Mouse (Mus musculus) midbrain, embryonic 13.5 days (tissue): ENCODE results near the gene Rcc1l. TPM values are rescaled to one million over a fixed set of nuclear protein-coding genes. Genes with fewer than 3 reads are reported as not detected.

Experiments used
- ATAC-seq: fragments of 200-750 bp; cut with Nextera tagmentation; 2 replicates; pipeline ENCODE4 v1.8.0; 2017; ENCODE audit warnings: mild to moderate bottlenecking, moderate TSS enrichment, moderate library complexity
- H3K27ac ChIP-seq: fragments of 300-500 bp; sonication (generic); 2 replicates; pipeline ENCODE4 v1.5.1; 2015; ENCODE audit warnings: inconsistent platforms, mild to moderate bottlenecking, moderate library complexity
- H3K27me3 ChIP-seq: fragments of 300-500 bp; sonication (generic); 2 replicates; pipeline ENCODE4 v1.6.1; 2015; ENCODE audit warnings: mild to moderate bottlenecking, inconsistent platforms
- H3K36me3 ChIP-seq: fragments of 300-500 bp; sonication (generic); 2 replicates; pipeline ENCODE4 v1.6.1; 2015; ENCODE audit warnings: mild to moderate bottlenecking, inconsistent platforms
- H3K4me1 ChIP-seq: fragments of 300-500 bp; sonication (generic); replicated peaks from 2 replicates; pipeline ENCODE4 v1.6.1; 2015; ENCODE audit warnings: inconsistent platforms
- H3K4me2 ChIP-seq: fragments of 300-500 bp; sonication (generic); replicated peaks from 2 replicates; pipeline ENCODE4 v1.6.1; 2015; ENCODE audit warnings: moderate library complexity, mild to moderate bottlenecking, inconsistent platforms
- H3K4me3 ChIP-seq: fragments of 300-500 bp; sonication (generic); replicated peaks from 2 replicates; pipeline ENCODE4 v1.5.1; 2015; ENCODE audit warnings: mild to moderate bottlenecking, inconsistent platforms
- H3K9ac ChIP-seq: fragments of 300-500 bp; sonication (generic); replicated peaks from 2 replicates; pipeline ENCODE4 v1.6.1; 2015; ENCODE audit warnings: mild to moderate bottlenecking, inconsistent platforms
- H3K9me3 ChIP-seq: fragments of 300-500 bp; sonication (generic); 2 replicates; pipeline ENCODE4 v1.6.1; 2016; ENCODE audit warnings: mild to moderate bottlenecking, inconsistent platforms
- WGBS: fragments of 180-500 bp; shearing (Covaris S2); methylation state at CpG from one replicate; pipeline ENCODE4 v1.1.7; 2015; 5-methylcytosine and 5-hydroxymethylcytosine counted together
- polyA plus RNA-seq: library from polyadenylated mRNA; unstranded; fragments of >200 nt; fragmentation: Nextera tagmentation; extraction: Ambion mirVana; gene quantifications from 2 replicates; pipeline ENCODE4 v1.2.1, GENCODE M21; 2015

The Rcc1l gene
- polyA plus RNA-seq, result 18.4 and 20.8 TPM in 2 replicates

GRCm38 (mm10) chr5:134176169-134176881 is at the start of gene Rcc1l:
TSS of gene Rcc1l (minus strand) at chr5:134176774.
- under 1% methylated on average over 72 of the region's 72 CpGs for WGBS
- peaks cover under 1% of the 10 kb centered on the region; the same call in 1 of the 2 replicates for H3K36me3 ChIP-seq
- no peaks in the 10 kb centered on the region for H3K27me3 ChIP-seq
- peak within 1 kb of the TSS; percentile 74 for H3K9ac ChIP-seq
- H3K4me3 ChIP-seq, result peak within 1 kb of the TSS; percentile 95
- ATAC-seq, result peak; percentile 93
- peak within 1 kb of the TSS; percentile 44; the same call in 1 of the 2 replicates for H3K27ac ChIP-seq
- peaks cover 14% of the 10 kb centered on the region for H3K4me1 ChIP-seq
- no peaks in the 10 kb centered on the region for H3K9me3 ChIP-seq
- H3K4me2 ChIP-seq, result peak within 1 kb of the TSS; percentile 89

DNA sequence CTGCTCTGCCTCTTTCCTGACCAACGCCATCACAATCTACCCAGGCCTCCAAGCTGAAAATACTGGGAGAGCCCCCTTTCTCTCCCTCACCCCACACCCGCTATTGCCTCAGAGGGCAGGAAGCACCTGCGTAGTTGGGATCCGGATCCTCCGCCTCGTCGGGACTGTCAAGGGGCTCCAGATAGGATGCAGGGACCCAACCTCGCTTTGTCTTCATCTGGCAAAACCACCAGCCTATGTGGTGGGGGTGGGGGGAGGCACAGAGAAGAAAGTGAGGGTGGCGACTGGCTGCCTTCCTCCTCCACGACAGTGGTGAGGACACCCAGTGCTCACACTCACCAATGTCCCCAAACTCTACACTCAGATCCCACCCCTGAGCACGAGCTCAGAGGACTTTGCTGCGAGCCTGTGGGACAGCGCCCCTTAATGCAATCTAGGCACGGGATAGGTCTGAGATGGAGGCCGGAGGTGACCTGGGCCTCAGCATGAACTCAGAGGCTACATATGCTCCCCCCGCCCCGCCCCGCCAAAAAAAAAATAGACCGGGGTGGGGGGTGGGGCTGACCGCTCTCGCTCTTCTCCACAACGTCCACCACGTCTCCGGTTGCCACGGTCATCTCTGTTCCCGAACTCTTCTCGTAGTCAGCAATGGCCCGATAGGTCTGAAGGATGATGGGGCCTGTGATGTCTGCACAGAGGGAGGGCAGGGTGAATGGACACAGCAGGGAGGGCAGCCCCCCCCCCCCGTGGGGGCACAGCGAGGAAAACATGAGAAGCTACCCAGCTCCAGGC is 48.7 kb upstream of the Rcc1l start:
- WGBS, result 81% methylated on average over 30 of the region's 30 CpGs
- no peaks in the 10 kb centered on the region for H3K9me3 ChIP-seq
- no peak overlapping the region for H3K9ac ChIP-seq
- peaks cover 14% of the 10 kb centered on the region for H3K27me3 ChIP-seq
- H3K4me1 ChIP-seq, result peaks cover 14% of the 10 kb centered on the region
- H3K36me3 ChIP-seq, result no peaks in the 10 kb centered on the region
- no peak overlapping the region for H3K27ac ChIP-seq
- no peak overlapping the region for H3K4me3 ChIP-seq
- ATAC-seq, result no peak
- H3K4me2 ChIP-seq, result no peak overlapping the region

DNA sequence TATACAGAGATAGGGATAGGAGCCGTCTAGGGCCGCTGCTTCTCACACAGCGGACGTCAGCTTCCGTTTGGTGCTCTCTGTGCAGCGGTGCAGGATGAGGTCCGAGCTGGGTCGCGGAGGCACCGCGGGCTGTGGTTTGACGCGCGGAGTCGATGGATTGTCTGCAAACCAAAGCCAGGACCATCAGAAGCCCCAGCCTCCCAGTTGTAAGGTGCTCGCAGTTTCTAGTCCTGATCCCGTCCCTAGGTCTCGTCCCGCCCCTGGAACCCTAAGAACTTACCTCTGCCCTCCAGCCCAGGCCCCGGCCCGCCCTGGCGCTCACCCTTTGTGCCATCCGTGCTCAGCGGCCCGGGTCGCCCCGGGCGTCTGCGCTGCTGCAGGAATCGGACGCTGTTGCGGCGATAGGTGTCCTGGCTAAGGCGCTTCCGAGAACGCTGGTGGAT is 45.2 kb upstream of the Rcc1l start:
- H3K36me3 ChIP-seq, result peaks cover 9% of the 10 kb centered on the region

GRCm38 (mm10) chr5:134221278-134221677 is 44.7 kb upstream of the Rcc1l start:
- H3K9ac ChIP-seq, result peak overlapping the region; percentile 54; the same call in 1 of the 2 replicates
- 46% methylated on average over 4 of the region's 4 CpGs for WGBS

More for the DNA sequence above, 45.2 kb upstream of the Rcc1l start:
- Histone ChIP-seq H3K27me3 (peaks cover 14% of the 10 kb centered on the region), H3K27ac (no peak overlapping the region), H3K4me3 (peak overlapping the region; percentile 30), H3K9me3 (no peaks in the 10 kb centered on the region), H3K4me1 (peaks cover 10% of the 10 kb centered on the region), H3K4me2 (peak overlapping the region; percentile 54), H3K9ac (peak overlapping the region; percentile 54)
- ATAC-seq, result peak; percentile 54
- under 1% methylated on average over 35 of the region's 36 CpGs for WGBS

GRCm38 (mm10) chr5:134217900-134218299 is 41.3 kb upstream of the Rcc1l start:
- Histone ChIP-seq H3K9ac (no peak overlapping the region), H3K4me3 (no peak overlapping the region), H3K9me3 (no peaks in the 10 kb centered on the region), H3K4me1 (peaks cover 13% of the 10 kb centered on the region), H3K27me3 (peaks cover 10% of the 10 kb centered on the region), H3K4me2 (no peak overlapping the region), H3K27ac (no peak overlapping the region), H3K36me3 (peaks cover 41% of the 10 kb centered on the region)
- ATAC-seq, result no peak
- 94% methylated on average over 7 of the region's 7 CpGs for WGBS

More at GRCm38 (mm10) chr5:134221278-134221677, 44.7 kb upstream of the Rcc1l start:
- Histone ChIP-seq H3K4me3 (peak overlapping the region; percentile 30; the same call in 1 of the 2 replicates), H3K4me2 (peak overlapping the region; percentile 54), H3K4me1 (peaks cover 10% of the 10 kb centered on the region), H3K9me3 (no peaks in the 10 kb centered on the region), H3K27ac (no peak overlapping the region), H3K36me3 (peaks cover 14% of the 10 kb centered on the region), H3K27me3 (peaks cover 14% of the 10 kb centered on the region)
- ATAC-seq, result no peak

- Histone ChIP-seq H3K4me1 (0 out of 2 replicates have a peak, but pooled peaks cover 3% of the 10 kb centered on the region), H3K4me2 (no peak overlapping the region), H3K9me3 (no peaks in the 10 kb centered on the region), H3K4me3 (no peak overlapping the region), H3K27me3 (no peaks in the 10 kb centered on the region), H3K9ac (no peak overlapping the region), H3K36me3 (peaks cover 63% of the 10 kb centered on the region), H3K27ac (no peak overlapping the region)
- 84% methylated on average over 12 of the region's 12 CpGs for WGBS
- no peak for ATAC-seq
These were observed 37.6 kb upstream of the Rcc1l start for GRCm38 (mm10) chr5:134214021-134214806.

GRCm38 (mm10) chr5:134209931-134210554 is 33.5 kb upstream of the Rcc1l start:
- WGBS, result 76% methylated on average over 11 of the region's 11 CpGs
- no peak for ATAC-seq
- Histone ChIP-seq H3K9me3 (no peaks in the 10 kb centered on the region), H3K4me1 (0 out of 2 replicates have a peak, but pooled peaks cover 3% of the 10 kb centered on the region), H3K4me3 (no peak overlapping the region), H3K9ac (no peak overlapping the region), H3K27me3 (no peaks in the 10 kb centered on the region), H3K4me2 (no peak overlapping the region), H3K27ac (no peak overlapping the region), H3K36me3 (peaks cover 53% of the 10 kb centered on the region)

GRCm38 (mm10) chr5:134206721-134207120 is 30.1 kb upstream of the Rcc1l start:
- ATAC-seq, result no peak
- no peak overlapping the region for H3K4me2 ChIP-seq
- H3K27ac ChIP-seq, result no peak overlapping the region
- no peaks in the 10 kb centered on the region for H3K9me3 ChIP-seq
- no peaks in the 10 kb centered on the region for H3K27me3 ChIP-seq
- no peak overlapping the region for H3K4me3 ChIP-seq
- 84% methylated on average over 10 of the region's 10 CpGs for WGBS
- H3K4me1 ChIP-seq, result no peaks in the 10 kb centered on the region
- peaks cover 54% of the 10 kb centered on the region for H3K36me3 ChIP-seq
- no peak overlapping the region for H3K9ac ChIP-seq

GRCm38 (mm10) chr5:134193664-134194063 is 17.1 kb upstream of the Rcc1l start:
- Histone ChIP-seq H3K27me3 (no peaks in the 10 kb centered on the region), H3K4me3 (no peak overlapping the region), H3K4me1 (no peaks in the 10 kb centered on the region), H3K9ac (no peak overlapping the region), H3K36me3 (peaks cover 58% of the 10 kb centered on the region), H3K27ac (no peak overlapping the region), H3K9me3 (no peaks in the 10 kb centered on the region), H3K4me2 (no peak overlapping the region)
- 91% methylated on average over 8 of the region's 8 CpGs for WGBS
- no peak for ATAC-seq

GRCm38 (mm10) chr5:134188571-134188970 is 12.0 kb upstream of the Rcc1l start:
- H3K27ac ChIP-seq, result no peak overlapping the region
- WGBS, result 91% methylated on average over 7 of the region's 7 CpGs

More at GRCm38 (mm10) chr5:134188571-134188970, 12.0 kb upstream of the Rcc1l start:
- ATAC-seq, result no peak
- H3K4me2 ChIP-seq, result no peak overlapping the region
- H3K9ac ChIP-seq, result no peak overlapping the region
- H3K27me3 ChIP-seq, result no peaks in the 10 kb centered on the region
- H3K9me3 ChIP-seq, result no peaks in the 10 kb centered on the region
- H3K4me3 ChIP-seq, result no peak overlapping the region
- H3K4me1 ChIP-seq, result peaks cover 2% of the 10 kb centered on the region
- peaks cover 16% of the 10 kb centered on the region for H3K36me3 ChIP-seq
